Mouse (Mus musculus): ENCODE measurements around the gene Lrrc75b.
"Not testable (repeated sequence)": the region's sequence is repeated elsewhere in the genome, so short reads cannot be mapped to it uniquely, and the experiment has no call there.

Gene Lrrc75b

DNA sequence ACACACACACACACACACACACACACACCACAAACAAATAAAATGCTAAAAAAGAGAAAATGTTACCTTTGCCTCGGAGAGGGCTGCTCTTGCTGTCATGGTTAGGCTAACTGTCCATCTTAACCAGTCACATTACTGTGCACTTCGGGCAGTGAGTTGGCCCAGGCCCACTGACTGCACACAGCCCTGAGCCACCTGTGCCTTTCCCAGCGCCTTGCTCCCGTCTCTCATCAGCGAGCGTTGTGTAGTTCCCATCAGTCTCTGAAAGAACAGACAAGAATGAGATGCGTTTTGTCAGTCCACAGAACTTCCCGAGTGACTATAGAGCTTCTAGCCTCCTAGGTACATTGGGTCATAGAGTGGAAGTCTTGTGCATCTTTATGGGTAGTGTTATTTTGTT, 25.9 kb downstream of the Lrrc75b start:
- DNase-seq (ENCODE audit: low spot score in 2 of 2) = no peak

DNA sequence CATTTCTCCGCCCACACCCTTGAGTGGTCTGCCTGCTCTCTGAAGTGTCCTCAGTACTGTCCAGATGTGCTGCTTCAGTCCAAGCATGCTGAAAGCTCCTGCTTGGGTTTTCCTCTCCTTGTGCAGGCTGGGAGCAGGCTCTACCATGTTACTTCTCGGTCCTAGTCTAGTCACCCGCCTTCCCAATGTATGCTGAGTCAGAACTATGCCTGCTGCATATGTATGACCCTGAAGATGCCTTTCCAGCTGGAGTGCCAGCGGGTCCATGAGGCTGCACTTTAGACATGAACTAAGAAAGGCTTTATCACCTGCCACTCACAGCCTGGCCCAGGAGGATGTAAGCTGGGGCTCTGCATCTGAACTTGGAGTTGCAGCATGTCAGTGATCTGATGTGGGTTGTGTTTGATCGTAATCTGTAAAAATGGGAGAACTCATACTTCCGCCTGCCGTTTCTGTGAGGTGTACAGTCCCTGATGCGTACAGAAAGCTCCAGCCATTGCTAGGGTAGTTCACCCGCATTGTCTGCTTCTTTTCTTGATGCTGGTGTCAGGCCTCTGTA, 28.5 kb downstream of the Lrrc75b start:
- no peak for DNase-seq (ENCODE audit: low spot score in 2 of 2)

DNA sequence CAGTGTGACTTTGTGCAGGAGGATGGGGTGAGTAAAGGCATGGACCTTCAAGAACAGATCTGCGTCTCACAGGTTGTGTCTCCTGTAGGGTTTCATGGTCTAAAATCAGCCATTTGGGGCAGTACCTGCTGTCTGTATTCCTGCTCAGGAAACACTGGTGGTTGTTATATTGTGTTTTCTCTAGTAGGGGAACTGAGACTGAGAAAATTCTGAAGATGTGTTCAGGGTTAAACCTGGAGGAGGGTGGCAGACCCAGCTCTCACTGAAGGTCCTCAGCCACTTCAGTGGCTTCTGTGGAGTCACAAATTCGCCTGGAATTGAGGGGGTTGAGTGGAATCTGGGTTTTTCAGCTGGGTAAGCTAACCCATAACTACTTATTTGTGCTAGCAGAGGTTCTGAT, 29.8 kb downstream of the Lrrc75b start:
- no peak for DNase-seq (ENCODE audit: low spot score in 2 of 2)

DNA sequence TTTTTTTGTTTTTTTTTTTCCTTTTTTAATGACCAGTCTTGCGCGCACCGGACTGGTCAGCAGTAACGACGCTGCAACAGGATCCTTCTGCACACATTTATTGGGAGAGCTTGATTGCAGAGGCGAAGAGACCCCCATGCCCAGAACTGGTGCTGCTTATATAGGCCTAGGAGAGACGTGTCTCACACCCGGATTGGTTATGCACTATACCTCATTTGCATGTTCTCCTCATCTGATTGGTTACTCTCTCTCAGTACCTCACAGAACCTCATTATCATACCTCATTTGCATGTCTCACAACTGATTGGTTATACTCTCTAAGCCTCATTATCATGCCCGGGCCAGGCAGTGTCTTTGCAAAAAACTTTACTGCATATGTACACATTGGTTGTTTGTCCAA, 34.7 kb downstream of the Lrrc75b start:
- DNase-seq (ENCODE audit: low spot score in 2 of 2) = not testable (repeated sequence)

DNA sequence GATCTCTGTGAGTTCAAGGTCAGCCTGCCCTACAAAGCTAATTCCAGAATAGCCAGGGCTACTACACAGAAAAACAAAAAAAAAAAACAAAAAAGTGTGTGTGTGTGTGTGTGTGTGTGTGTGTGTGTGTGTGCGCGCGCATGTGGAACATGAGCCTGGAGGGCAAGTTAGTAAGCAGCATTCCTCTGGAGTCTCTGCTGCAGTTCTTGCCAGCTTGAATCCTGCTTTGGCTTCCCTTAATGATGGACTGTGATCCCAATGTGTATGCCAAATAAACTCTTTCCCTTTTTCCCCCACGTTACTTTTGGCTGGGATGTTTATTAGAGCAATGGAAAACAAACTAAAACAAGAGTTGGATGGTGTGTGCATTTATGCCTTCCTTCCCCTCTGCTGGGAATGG, 38.5 kb downstream of the Lrrc75b start:
- DNase-seq (ENCODE audit: low spot score in 2 of 2) = no peak

DNA sequence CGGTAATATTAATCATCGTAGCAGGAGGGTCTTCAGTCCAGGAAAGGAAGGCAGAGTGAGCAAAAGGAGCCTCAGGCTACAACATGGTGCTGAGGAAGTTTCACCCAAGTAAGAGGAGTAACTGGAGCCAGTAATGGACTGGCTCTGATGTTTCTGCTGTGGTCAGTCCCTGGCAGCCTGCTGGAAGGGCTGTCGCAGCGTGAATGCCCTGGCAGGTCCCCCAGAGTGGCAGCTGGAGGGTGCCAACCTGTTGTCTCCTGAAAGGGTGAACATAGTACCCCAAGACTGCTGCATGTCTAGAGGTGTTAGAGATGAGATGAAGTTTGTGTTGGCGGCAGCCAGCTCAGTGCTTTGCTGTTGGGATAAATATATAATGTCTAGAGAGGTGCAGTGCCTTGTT, 39.5 kb downstream of the Lrrc75b start:
- no peak for DNase-seq (ENCODE audit: low spot score in 2 of 2)

DNA sequence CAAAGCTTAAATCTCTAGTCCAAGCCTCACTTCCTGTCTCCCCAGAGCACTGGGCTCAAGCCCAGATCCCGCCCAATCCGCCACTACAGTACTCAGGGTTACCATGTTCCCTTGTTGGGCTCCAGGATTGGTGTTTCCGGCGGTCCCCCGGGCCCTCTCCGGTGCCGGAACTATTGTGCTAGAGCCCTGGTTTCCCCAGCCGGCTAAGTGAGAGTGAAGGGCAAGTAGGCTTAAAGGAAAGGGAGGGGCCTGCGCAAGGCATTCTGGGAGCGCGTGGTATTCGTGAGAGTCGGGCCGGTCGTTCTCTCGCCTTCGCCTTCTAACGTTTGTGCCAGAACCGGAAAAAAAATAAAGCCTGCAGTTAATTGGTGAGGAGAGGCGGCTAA, 42.4 kb downstream of the Lrrc75b start, which contains the start of gene Gucd1:
Gene Gucd1 (minus strand): TSS at position 215 of the 386 bp plus-strand sequence.
- peak; percentile 98 to 99 for DNase-seq (ENCODE audit: low spot score in 2 of 2)

DNA sequence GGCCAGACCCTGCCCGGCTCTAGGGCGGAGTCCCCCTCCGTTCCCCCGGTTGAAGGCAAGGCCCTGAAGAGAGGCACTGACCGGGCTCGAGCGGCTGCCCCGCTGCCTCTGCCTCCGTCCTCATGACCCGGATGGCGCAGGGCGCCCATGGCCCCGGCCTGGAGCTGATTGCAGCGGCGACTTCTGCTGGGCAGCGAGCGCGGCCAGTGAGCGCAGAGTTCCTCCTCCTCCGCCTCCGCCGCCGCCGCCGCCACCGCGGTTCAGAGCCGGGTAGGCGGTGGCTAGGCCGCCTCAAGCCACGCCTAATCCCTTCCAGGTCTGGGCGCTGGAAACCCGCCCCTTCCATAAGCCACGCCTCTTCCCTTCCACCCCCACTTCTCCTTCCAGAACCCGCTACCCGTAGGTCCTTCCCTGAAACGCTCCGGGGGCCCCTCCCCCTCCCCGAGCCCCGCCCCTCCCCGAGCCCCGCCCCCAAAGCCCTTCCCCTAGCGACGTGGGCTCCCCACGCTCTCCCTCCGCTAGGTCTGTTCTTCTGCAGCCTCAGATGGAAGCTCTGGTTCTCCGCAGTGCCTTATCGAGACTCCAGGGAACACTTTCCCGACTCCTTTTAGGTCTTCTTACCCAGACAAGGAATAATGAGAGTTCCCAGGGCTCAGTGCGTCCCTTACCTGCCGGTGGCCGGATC, 42.9 kb downstream of the Lrrc75b start, which contains the start of gene Snrpd3:
Gene Snrpd3 (plus strand): TSS at position 479 of the 685 bp plus-strand sequence.
- DNase-seq (ENCODE audit: low spot score in 2 of 2) = peak; percentile 91 to 96

DNA sequence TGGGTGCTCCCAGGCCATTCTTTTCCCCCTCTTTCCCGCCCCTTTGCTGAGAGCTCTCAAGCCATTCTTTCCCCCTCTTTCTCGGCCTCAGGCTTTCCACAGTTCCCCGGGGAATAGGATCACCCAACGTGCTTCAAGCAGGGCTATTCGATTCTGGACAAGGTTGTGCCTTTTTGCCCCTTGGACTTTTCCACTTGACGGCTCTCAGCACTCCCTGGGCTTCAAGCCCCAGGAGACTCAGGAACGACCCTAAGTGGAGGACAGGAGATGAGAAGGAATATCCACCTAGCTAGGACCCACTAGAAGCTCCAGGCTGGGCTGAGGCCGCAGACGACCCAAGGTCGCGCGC, 43.4 kb downstream of the Lrrc75b start:
- DNase-seq (ENCODE audit: low spot score in 2 of 2) = no peak

DNA sequence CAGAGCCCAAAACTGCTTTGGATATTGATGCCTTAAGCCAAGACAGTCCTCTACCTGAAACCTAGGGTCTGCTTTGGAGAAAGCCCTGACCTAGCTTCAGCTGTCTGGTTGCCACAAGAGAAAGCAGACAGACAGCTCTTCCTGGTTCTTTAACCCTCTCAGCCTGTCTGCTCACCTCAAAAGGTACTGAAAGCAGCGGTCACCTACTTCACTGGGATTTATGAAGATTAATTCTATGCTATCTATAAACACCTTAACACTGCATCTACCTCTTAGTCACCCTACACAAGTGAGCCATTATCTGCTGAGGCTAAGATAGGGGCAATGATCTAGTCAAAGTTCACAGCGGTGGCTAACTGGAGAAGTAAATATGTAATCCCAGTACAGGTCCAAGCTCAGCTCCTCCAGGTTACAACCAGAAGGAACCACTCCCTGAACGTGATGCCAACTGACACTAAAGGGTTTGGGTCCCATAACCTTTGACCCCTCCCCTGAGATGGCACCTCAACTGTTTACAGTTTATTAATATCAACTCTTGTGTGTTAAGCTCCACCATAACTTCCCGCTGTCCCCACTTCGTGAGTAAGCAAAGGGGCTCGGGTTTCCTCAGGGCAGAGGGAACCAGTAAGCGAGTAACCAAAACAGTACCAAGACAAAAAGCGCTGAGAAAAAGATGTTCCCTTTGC, 43.9 kb downstream of the Lrrc75b start:
- DNase-seq (ENCODE audit: low spot score in 2 of 2) = peak in 1 of 2 experiments; percentile 58

DNA sequence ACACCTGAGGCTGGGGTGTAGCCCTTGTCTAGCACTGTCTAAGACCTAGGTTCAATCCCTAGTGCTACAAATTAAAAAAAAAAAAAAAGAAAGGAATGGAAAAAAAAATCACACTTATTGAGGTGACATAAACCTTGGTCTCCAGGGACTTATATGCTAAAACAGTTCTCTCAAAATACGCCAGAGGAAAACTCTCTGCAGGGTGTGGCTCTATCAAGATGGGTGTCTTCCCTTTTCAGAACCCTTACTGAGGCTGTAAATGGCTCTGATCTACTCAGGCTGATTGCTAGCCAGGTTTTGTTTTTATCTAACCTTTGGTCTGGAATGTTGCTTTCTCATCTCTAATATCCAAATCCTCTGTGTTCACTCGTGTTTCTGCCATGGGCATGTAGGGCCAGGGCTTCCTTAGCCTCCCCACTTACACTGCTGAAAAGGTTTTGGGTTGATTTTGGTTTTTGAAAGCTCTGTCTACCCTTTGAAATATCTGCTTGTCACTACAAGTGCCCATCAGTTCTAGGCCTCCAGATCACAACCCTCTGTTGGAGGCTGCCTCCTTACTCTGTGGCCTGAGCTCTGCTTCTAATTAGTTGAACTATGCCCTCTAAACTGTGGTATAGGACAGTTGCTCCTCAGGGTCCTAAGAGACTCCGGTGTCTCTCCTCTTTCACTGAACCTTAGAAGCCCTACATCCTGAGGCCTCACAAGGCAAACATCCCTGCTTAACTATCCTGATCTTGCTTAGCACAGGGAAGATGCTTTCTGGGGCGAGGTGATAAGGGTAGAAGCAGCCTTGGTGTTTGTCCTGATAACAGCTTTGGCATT, 44.7 kb downstream of the Lrrc75b start:
- DNase-seq (ENCODE audit: low spot score in 2 of 2) = peak; percentile 47 to 52

DNA sequence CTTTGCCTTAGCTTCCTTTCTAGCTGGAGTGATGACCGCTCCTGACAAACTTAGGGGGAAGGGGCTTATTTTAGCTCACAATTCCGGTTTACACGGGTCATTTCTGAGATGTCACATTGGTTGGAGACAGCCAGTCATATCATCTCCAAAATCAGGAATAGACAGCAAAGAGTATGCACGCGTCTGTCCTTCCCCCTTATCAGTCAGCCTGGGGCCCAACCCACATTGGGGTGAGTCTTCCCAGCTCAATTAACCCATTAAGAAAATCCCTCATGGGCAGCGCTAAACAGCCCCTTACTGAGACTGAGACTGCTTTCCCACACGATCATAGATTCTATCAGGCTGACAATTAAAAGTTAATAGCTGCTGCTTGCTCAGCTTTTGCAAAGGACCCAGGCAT, 45.8 kb downstream of the Lrrc75b start:
- peak in 1 of 2 experiments; percentile 39 for DNase-seq (ENCODE audit: low spot score in 2 of 2)

DNA sequence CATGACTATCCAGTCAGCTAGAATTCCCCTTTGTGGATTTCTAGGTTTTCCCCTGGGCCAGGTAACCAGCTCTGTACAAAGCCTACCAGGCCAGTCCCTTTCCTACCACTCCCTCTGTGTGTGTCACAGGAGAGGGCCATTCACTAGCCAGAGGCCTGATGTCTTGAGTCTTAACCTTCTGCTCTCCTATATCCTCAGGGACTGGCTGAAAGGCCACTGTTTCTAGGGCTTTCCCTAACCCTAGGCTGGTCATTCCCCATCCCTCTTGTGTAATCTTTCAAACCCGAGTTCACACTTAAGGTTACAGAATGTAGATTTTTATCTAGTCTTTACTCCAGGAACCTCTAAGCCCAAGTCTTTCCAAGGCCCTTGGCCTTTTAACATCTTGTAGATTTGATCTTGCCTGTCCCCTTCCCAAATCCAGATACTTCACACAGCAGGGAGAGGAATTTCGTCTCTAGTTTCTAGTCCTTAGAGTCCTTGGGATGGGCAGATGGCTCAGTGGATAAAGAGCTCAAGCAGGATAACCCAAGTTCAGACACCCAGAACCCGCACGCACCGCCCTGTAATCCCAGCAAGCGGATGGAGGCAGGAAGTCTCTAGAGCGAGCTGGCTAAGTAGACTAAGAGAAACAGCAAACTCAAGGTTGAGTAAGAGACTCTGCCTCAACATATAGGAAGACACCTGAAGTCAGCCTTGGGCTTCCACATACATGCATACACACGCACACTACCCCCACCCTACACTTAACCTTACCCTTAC, 46.6 kb downstream of the Lrrc75b start:
- DNase-seq (ENCODE audit: low spot score in 2 of 2) = no peak

DNA sequence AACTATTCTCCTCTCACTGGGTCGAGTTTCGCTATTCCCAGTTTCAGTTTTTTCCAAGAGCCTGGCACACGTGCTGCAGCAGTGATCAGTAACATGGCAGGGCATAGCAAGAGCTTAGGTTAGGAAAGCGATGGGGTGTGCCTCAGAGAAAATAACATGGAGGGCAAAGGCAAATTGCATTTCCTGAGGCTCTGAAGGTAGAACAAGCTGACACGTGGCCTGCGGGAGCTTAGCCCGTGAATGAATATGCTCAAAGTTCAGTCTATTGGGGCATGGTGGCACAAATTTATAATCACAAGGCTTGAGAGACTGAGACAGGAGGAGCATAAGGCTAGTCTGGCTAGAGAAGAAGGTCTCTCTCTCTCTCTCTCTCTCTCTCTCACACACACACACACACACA, 47.3 kb downstream of the Lrrc75b start:
- DNase-seq (ENCODE audit: low spot score in 2 of 2) = no peak

DNA sequence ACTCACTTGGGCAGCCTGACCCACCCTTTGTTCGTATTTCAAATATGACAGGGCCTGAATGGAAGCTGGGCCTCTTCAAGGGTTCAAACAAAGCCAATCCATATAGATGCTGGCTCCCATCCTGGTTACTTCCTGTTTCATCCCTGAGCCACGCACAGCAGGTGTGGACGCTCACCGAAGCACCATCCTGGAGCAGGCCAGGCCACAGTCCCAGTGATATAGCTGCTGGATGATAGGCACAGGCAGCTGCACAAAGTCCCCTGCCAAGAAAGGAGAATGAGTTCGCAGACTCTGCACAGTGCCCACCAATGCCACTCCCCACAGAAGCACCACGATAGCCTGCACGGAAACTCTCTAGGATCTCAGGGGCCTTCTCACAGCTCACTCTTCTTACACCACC, 48.2 kb downstream of the Lrrc75b start:
- DNase-seq (ENCODE audit: low spot score in 2 of 2) = no peak

DNA sequence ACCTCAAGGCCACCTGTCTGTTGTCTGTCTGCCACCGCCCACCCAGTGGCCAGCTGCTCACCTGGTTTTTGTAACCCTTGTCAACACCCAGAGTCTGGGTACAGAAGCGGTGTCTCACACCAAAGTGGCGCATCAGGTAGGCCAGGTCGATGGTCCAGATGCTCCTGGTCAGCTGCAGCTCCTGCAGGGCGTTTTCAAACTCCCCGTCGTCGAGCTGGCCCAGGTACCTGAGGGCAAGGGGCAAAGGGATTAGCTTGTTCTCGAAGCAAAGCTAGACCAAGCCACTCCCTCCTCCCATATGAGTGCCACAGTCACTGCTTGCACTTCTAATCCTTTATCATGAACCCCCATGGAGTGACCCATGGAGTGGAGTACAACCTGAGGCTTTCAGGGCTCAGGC, 49.1 kb downstream of the Lrrc75b start:
- DNase-seq (ENCODE audit: low spot score in 2 of 2) = no peak

DNA sequence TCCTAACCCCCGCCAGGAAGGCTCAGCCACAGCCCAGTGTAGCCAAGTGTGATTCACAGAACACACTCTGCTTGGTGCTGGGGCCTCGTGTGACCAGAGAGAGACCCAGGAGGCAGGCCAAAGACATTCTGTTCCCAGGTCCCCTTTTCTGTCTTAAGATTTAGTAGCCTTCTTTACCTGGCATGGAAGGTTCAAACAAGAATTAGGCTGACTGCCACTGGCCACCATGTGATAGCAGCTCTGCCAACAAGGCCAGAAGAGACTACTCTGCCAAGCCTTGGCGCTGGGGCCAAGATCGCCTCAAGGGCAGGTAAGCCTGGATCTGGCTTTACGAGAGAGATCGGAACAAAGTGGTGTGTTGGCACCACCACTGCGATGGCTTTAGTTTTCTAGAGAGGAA, 49.7 kb downstream of the Lrrc75b start:
- no peak for DNase-seq (ENCODE audit: low spot score in 2 of 2)

DNA sequence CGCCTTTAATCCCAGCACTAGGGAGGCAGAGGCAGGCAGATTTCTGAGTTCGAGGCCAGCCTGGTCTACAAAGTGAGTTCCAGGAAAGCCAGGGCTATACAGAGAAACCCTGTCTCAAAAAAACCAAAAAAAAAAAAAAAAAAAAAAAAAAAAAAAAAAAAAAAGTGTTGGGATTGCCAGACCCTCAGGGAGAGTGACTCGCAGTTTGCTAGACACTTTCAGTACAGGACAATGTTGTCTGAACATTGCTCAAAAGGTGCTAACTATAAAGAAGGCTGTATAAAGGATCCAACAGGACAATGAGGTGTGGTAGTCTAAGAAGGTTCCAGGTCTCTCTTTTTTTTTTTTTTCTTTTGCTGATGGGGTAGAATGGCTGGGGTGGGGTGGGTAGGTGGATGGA, 54.2 kb downstream of the Lrrc75b start:
- DNase-seq (ENCODE audit: low spot score in 2 of 2) = not testable (repeated sequence)

DNA sequence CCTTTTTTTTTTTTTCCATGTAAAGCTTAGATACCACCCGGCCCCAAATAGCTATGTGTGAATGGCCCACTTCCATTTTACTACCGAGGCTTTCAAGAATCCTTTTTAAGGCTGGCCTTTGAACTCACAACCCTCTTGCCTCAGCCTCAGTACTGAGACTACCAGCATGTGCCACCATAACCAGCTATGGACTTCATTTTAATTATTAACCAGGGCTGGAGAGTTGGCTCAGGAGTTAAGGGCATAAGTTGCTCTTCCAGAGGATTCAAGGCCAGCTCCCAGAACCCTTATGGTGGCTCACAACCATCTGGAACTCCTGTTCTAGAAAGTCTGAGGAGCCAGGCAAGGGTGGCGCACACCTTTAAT, 55.0 kb downstream of the Lrrc75b start:
- DNase-seq (ENCODE audit: low spot score in 2 of 2) = no peak

DNA sequence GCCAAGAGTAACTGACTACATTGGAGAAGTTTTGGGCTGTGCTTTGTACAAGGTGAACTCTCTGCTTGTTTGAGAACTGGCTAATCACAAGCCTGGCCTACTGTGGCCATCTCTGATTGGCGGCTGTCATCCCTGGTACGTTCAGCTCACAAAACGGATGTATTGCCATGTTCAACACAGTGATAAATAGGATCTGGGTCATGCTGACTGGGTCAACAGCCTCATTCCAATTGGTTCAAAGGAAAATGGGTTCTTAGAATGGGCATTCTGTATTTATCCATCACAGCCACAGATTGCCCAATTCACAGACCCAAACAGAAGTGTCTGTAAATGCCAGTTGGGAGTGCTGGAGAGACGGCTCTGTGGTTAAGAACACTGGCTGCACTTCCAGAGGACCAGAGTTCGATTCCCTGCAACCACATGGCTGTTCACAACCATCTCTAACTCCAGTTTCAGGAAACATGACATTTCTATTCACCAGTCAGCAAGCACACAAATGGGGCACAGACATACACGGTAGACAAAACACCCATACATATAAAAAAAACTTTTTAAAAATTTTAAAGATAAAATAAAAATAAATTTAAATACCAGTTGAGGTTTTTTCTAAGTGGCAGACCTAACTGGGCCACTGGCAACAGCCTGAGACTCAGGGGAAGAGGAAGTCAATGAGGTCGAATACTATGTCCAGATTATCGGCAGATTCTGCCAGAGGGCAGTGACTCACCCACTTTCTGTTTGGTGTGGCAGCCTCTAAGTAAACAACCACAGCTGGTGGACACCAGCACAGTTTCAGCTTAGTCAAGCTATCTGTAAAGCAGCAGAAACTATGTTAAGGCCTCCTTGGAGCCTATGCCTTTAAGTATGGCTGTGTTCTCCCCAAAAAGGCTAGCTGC, 55.6 kb downstream of the Lrrc75b start:
- DNase-seq (ENCODE audit: low spot score in 2 of 2) = no peak

DNA sequence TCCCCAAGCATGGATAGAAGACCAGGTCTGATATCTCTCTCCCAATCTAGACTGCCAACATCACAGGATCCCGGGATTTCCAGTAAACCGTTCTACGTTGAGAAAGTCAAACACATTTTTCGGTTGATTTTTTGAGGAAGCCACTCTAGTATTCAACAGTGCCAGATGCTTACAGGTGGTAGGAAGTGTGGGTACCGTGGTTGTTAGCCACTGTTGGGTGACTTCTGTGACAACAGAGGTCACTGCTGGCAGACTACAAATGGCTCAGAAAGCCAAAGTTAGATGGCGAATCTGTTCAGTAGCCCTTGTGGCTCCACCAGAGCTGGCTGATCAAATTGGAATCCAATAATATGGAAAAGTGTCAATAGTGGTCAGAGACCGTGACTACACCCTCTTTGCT, 56.4 kb downstream of the Lrrc75b start:
- DNase-seq (ENCODE audit: low spot score in 2 of 2) = no peak

Data from spleen, postnatal 10 days (tissue).